Mouse (Mus musculus) heart, postnatal 0 days (tissue): ENCODE data around the gene Cox10.

ENCODE experiments used
- CTCF ChIP-seq: IDR thresholded peaks from 2 replicates; pipeline ENCODE4 v1.5.1; 2016; ENCODE audit warnings: antibody characterized with exemption, control low read depth, low read depth
- EP300 ChIP-seq: IDR thresholded peaks from 2 replicates; pipeline ENCODE4 v1.6.1; 2016; ENCODE audit warnings: antibody characterized with exemption, low read depth

DNA sequence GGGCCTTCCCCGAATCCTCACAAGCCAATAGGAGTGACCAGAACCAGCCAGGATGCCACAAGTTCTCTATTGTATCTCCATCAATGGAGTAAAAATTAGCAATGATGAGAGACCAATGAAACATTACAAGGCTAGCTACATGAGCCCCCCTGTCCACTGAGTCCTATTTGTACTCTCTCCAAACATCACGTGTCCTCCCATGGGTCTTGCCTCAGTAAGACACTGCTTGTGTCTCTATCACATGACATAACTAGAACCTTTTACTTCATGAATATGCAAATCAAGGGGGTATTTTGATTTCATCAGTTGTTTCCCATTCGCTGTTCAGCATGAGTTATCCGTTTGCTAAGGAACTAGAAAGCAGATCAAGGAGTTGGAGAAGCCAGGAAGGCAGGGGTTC is 13.8 kb upstream of the Cox10 start:
- TF ChIP-seq CTCF (no peak), EP300 (no peak)
